ENCODE assay signal across 11 mouse cellular contexts in the genomic region with DNA sequence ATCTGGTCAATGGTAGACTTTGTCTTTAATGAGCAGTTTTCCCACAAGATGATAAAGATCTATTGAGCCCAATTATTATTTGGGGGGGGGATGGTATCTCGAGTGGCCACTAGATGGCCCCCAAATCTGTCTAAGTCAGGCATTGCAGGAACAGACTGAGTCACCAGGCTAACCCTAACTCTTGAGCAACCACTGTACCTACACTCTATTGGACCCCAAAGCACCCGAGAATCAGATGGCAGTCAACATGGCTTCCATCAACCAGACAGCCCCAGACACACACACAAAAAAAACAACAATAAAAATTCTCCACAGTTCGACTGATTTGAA. TPM values are rescaled to one million over a fixed set of nuclear protein-coding genes. Genes with fewer than 3 reads are reported as not detected.
DNase-seq lines count a peak whose midpoint lies in the region; ATAC-seq lines count a peak whose summit lies in the region.
"Had no signal": no experiment of that assay in that cellular context is flagged by ENCODE, and none has a peak within 500 bp of the region (broad histone marks: within the 10 kb centered on the region; RNA-seq: fewer than 3 reads in every experiment).

No protein-coding gene starts in this region.

- peak; percentile 47 for DNase-seq in kidney, postnatal 10 days
- DNase-seq in kidney, adult 8-10 months = no peak
- DNase-seq in B cell, adult 2 months = peak; percentile 34 to 49
- no peak for DNase-seq in ovary, postnatal 14 days (ENCODE audit: low spot score)
- DNase-seq: adrenal gland, postnatal 14 days; gastrocnemius, postnatal 14 days; layer of hippocampus, postnatal 36 days had no signal

- ATAC-seq in CD4-positive, CD25-positive, alpha-beta regulatory T cell, adult 4 months = peak; percentile 34
- ATAC-seq in hematopoietic stem cell, adult 5-6 weeks (replicated peaks in 1 of 2; ENCODE audit: insufficient read depth in 1 of 2, low FRiP score in 2 of 2, low TSS enrichment in 1 of 2, low read depth in 1 of 2, poor library complexity in 2 of 2, severe bottlenecking in 2 of 2) = peak; percentile 45 to 65; a peak in 3 of 4 replicates
- no peak for ATAC-seq in frontal cortex, adult (ENCODE audit: low TSS enrichment)

RNA-seq across cellular contexts. Expression of gene Myl9, which starts 12.5 kb away (rescaled TPM):
- polyA plus RNA-seq in CD4-positive, CD25-positive, alpha-beta regulatory T cell, adult 4 months (2017; shearing (Covaris generic)) = not detected
- total RNA-seq in hematopoietic stem cell, adult 5-6 weeks (2017) = 0.89 TPM in 1 of 2 replicates, not detected in the other
- polyA plus RNA-seq: macrophage had no signal

RNA-seq across cellular contexts. Expression of gene Tgif2, which starts 52.1 kb away (rescaled TPM):
- 10 to 100 TPM; 10.4 to 14.6 TPM for polyA plus RNA-seq in CD4-positive, CD25-positive, alpha-beta regulatory T cell, adult 4 months (2017; shearing (Covaris generic))
- total RNA-seq in hematopoietic stem cell, adult 5-6 weeks (2017) = 31.6 and 42.0 TPM in 2 replicates

Comparison
In these comparisons a context has a peak if more than half of its experiments do, and no peak if none do; other contexts are left out.
1. DNase-seq: peak in kidney, postnatal 10 days (single experiment) and B cell, adult 2 months (2 of 2); none in kidney, adult 8-10 months (0 of 2) and ovary, postnatal 14 days (single experiment).